Mouse (Mus musculus) heart, postnatal 14 days (tissue): ENCODE measurements around the gene Rbm7. TPM values are rescaled to one million over a fixed set of nuclear protein-coding genes. Genes with fewer than 3 reads are reported as not detected.
A peak's percentile ranks its signal among the peaks of the same experiment; 100 is the strongest.
"Not testable (repeated sequence)": the region's sequence is repeated elsewhere in the genome, so short reads cannot be mapped to it uniquely, and the experiment has no call there.

ENCODE experiments used
- DNase-seq, 2 experiments: peaks; one replicate each; pipeline ENCODE4 v3.0.0; 2021 to 2022
- intact Hi-C: fragments of 180-260 bp; cut with DNase I; formaldehyde crosslinking; loops from one replicate; pipeline ENCODE4 v1.15.1; 2025
- long read RNA-seq, 2 experiments: library from polyadenylated mRNA; stranded (forward); transcript quantifications; one replicate each; pipeline ENCODE4 v2.0.0; 2021
- total RNA-seq, 2 experiments: library from RNA; stranded (reverse); gene quantifications; 2 replicates each; pipeline ENCODE4 v1.2.3; 2021

Gene Rbm7
- total RNA-seq: 10 to 100 TPM; 26.8 to 29.6 TPM
- long read RNA-seq, experiment 1, transcript Rbm7-201 (5 exons, 1,773 nt): major isoform, 24 of 40 reads
- long read RNA-seq, experiment 1, partial matches to known transcripts: 5 of 40 reads
- long read RNA-seq, experiment 1, other reads (novel, unspliced or antisense): 6 of 40 reads
- long read RNA-seq, experiment 2, transcript Rbm7-201 (5 exons, 1,773 nt): major isoform, 24 of 39 reads
- long read RNA-seq, experiment 2, transcript Rbm7-204 (6 exons, 1,867 nt): minor isoform, 9 of 39 reads
- long read RNA-seq, experiment 2, partial matches to known transcripts: 2 of 39 reads
- long read RNA-seq, experiment 2, other reads (novel, unspliced or antisense): 3 of 39 reads

- intact Hi-C loops: loop anchor here (1.0 to 10.0 kb wide), 2 partner anchors 15 to 370 kb away; partner anchors contain the start of gene Rexo2
- DNase-seq: peak; percentile 95 to 97
Measured at GRCm38 (mm10) chr9:48494817-48495547, at the start of gene Rbm7, which contains the start of gene Gm5617. Gene Rbm7, minus strand, starts transcription at chr9:48495299. Gene Gm5617, plus strand, starts transcription at chr9:48495442.

- intact Hi-C loops: no loop called here
- no peak for DNase-seq
Measured at GRCm38 (mm10) chr9:48538688-48539087, 43.6 kb upstream of the Rbm7 start.

GRCm38 (mm10) chr9:48538044-48538645 lies 43.0 kb upstream of the Rbm7 start:
- intact Hi-C loops: no loop called here
- DNase-seq: no peak

DNA sequence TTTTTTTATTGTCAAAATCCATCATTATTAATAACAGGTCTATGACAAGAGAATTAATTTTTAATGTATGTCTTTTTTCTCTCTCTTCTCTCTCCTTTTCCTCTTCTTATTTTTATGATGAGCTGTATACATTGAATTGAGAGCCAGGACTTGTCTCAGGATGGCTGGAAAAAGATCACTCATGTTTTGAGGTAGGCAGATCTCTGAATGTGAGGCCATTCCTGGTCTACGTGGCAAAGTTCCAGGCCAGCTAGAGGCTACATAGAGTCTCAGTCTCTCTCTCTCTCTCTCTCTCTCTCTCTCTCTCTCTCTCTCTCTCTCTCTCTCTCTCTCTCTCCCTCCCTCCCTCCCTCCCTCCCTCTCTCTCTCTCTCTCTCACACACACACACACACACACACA lies 42.5 kb upstream of the Rbm7 start:
- DNase-seq, intact Hi-C loops: not testable (repeated sequence)

GRCm38 (mm10) chr9:48536414-48536813 lies 41.3 kb upstream of the Rbm7 start:
- intact Hi-C loops: no loop called here
- no peak for DNase-seq

- intact Hi-C loops: no loop called here
- DNase-seq: no peak
Measured at GRCm38 (mm10) chr9:48532730-48533129, 37.6 kb upstream of the Rbm7 start.

DNA sequence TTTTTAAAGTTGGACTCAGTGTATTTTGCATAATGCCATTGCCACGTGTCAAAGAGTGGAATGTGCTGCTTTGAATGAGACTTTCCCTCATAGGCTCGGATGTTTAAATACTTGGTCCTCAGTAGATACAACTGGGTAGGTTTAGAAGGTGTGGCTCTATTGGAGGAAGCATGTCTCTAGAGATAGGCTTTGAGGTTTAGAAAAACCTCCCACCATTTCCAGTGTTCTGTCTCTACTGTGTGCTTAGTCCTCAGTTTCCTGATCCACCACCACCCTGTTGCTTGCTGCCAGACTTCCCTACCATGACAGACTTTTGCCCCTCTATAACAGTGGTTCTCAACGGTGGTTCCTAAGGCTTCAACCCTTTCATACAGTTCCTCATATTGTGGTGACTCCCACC lies 37.1 kb upstream of the Rbm7 start:
- intact Hi-C loops: no loop called here
- no peak for DNase-seq

GRCm38 (mm10) chr9:48531294-48531693 lies 36.2 kb upstream of the Rbm7 start:
- intact Hi-C loops: no loop called here
- no peak for DNase-seq

DNA sequence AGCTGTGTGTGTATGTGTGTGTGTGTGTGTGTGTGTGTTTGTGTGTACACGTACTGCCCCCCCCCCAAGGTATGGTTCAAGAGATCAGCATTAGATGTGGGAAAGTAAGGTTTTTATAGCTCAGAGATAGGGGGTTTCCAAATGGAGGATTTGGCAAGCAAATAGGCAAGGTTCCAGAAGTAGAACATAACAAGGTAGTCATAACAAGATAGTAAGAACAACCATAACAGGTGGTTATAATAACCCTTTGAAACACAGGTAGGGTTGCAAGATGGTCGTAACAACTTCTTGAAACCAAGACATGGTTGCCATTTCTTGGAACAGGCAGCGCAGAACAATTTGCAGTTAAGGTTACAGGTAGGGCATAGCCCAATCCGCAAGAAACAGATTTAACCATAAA lies 31.4 kb upstream of the Rbm7 start:
- DNase-seq: no peak
- intact Hi-C loops: no loop called here

- DNase-seq: no peak
- intact Hi-C loops: no loop called here
Measured at GRCm38 (mm10) chr9:48525566-48525965, 30.5 kb upstream of the Rbm7 start.

DNA sequence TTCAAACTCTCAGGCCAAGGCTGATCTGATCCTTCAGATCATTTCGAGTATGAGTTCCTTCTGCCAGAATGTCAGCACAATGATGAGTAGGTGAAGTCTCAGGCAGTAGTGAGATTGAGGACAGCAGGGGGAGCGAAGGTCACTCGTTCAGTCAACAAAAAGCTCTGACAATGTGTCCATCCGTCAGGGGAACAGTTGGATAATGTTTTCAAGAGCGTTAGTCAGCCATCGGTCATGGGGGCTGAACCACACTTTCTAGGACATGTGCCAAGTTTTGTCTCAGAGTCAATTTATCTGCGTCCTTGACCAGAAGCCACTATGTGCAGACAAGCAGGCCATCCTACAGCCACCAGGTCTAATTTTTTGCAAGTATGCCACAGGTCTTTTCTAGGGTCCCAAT lies 25.3 kb upstream of the Rbm7 start:
- DNase-seq, intact Hi-C loops: not testable (repeated sequence)

DNA sequence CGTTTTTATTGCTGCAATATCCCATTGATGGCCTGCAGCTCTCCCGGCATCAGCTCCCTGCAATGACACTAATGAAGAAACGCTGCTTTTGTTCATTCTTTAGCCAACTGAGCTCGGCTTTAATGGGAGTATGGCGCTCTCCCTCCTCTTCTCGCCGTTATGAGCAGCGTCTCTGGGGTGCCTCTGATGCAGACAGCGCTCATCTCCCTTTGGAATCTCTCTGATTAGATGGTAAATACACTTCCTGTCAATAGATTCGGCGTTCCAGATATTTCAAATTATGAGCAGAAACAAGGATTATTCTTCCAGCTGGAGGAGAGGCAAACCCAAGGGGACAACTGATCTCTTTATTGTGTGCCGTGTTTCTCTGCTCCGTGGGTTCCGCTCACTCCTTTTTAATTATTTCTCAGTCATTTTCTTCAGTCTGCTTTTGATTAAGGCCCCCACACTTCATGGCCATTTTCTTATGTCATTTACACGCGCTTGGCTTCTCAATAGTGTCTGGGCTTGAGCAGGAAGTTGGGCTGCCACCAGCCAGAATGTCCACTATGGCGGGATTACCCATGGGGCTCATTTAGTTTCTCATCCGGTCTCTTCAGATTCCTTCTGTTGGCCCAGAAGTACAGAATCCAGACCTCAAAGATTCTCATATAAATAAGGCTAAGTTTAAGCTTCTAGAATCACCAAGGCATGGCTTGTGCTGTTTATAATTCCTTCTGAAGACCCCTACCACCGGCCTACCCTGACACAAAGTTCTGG lies 22.5 kb upstream of the Rbm7 start:
- intact Hi-C loops: no loop called here
- no peak for DNase-seq

DNA sequence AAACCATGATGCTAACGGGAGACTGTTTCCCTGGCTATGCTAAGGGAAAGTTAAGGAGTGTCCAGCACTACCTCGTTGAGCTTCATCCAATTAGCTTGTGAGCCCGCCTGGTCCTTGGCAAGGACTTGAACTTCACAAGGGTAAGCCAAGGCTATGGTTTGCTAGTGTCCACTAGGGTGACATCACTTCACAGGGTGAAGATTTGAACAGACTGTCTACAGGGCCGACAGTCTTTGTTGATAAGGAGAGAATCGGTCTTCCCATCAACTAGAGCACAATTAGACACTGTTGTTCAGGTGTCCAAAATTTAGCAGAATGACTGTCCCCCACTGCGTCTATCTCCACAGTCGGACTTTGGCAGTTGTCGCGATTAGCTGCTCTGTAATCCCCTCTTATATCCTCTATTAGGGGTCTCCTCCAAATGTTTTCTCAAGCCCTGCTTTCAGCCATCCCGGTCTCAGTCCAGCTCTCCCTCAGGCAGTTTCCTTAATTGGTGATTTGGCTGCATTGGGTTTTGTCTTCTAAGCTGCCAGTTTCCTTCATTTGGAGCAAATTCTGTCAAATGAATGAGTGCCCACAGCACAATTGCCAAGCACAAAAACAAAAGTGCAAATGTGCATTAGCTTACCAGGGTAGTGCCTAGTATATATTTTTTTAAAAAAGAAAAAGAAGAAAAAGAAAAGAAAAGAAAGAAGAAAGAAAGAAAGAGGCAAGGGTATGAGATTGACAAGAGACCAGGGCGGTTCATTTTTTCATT lies 21.7 kb upstream of the Rbm7 start:
- DNase-seq: no peak
- intact Hi-C loops: no loop called here

- intact Hi-C loops: no loop called here
- peak; percentile 10 to 37 for DNase-seq
Measured at GRCm38 (mm10) chr9:48515332-48515731, 20.2 kb upstream of the Rbm7 start.

- DNase-seq: no peak
- intact Hi-C loops: no loop called here
Measured at GRCm38 (mm10) chr9:48510134-48510533, 15.0 kb upstream of the Rbm7 start.

DNA sequence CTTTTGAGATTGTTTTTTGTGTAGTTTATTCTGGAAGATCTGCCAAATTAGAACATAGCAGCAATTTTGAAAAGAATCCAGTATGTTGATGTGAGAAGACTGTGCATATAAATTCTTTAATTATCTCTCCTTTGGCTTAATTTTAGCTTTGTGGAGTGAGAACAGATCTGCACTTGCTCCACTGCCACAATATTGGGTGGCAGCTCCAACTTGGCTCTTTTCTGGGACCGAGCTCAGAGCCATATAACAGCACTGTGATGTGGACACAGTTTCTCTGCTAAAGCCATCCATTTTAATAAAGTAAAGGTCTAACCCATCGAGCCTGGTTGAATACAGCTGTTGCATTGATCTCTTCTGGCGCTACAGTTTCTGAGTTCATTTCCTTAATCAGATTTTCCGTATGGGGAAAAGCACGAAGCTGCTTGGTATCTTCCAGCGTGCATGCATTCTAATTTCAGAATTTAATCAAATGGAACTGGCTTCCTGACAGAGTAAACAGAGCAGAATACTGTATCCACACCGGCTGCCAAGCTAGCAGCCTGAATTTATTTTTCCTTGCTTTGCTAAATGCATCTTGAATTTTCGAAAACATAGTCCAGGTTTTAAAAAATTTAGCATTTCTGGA lies 9.8 kb upstream of the Rbm7 start:
- DNase-seq: no peak
- intact Hi-C loops: no loop called here

GRCm38 (mm10) chr9:48503001-48503400 lies 7.9 kb upstream of the Rbm7 start:
- intact Hi-C loops: no loop called here
- no peak for DNase-seq

DNA sequence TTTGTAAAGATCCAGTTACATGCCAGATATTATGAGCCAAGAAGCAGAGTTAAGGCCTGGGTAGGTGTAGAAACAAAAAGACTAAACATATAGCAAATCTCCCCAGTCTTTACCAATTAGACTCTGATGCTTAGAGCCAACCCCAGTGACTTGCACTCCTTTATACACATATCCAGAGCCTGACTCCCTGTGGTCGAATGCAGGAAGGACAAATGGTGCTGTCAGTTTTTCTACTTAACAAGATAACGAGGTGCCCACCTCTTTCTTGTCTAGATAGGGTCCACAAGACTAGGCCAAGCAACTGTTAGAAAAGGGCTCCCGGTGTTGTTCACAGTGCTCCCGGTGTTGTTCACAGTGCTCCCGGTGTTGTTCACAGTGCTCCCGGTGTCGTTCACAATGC lies 6.1 kb upstream of the Rbm7 start:
- no peak for DNase-seq
- intact Hi-C loops: no loop called here

DNA sequence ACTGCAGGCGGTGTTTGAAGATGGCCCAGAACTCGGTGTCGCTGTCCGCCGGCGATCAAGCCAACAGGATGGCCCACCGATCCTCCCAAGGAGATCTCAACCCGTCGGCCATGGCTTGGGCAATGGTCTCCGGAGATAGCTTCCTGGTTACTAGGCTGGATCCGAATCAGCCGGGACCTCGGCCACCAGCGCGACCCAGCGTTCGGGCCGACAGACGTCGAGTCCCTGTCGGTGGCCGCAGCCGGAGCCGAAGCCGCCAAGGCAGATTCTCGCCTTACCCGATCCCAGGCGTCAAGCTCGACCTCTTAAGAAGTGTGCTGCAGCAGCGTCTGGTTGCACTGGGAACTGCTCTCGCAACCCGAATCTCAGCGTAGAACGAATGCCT lies 441 bp upstream of the Rbm7 start:
- no peak for DNase-seq
- intact Hi-C loops: loop anchor here (1.0 to 10.0 kb wide), 2 partner anchors 15 to 369 kb away; partner anchors contain the start of gene Rexo2
